Mouse (Mus musculus): ENCODE measurements around the gene Bmf.

DNA sequence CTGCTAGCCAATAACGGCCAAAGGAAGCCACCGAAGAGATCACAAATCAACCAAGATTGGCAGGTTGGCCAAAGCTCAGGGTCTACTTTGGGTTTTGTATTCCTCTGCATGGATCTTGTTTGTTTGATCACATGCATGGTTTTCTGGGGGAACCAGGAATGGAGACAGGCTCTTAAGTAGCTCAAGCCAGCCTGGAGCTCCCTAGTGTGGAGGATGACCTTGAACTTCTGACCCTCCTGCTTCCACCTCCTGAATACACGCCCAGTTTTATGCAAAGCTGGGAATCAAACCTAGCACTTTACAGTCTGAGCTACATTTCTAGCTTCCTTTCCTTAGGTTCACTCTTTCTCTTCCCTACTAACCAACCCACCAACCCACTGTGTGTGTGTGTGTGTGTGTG, 64.1 kb downstream of the Bmf start:
- TF ChIP-seq CTCF (conservative IDR thresholded peaks at IDR 0.05; ENCODE audit: low read length) (no peak), NANOG (IDR thresholded peaks at IDR 0.05; ENCODE audit: borderline replicate concordance, low read length) (no peak)

Measured in E14TG2a.4 (cell line).